Mouse (Mus musculus) liver, adult 2 months (tissue): Measurements from ENCODE around the gene Bnipl. TPM values are rescaled to one million over a fixed set of nuclear protein-coding genes. Genes with fewer than 3 reads are reported as not detected.

Experiments used
- DNase-seq: peaks from one replicate; pipeline ENCODE4 v3.0.0-alpha.2; 2011; ENCODE audit warnings: low read depth, low spot score; ENCODE audit errors: extremely low read depth
- H3K27ac ChIP-seq: fragments of 200-500 bp; replicated peaks from 2 replicates; pipeline ENCODE4 v1.5.1; 2012; ENCODE audit warnings: low read depth, mild to moderate bottlenecking, control low read depth, inconsistent platforms, low read length; ENCODE audit not compliant: insufficient read depth
- H3K27me3 ChIP-seq: fragments of 200-500 bp; 2 replicates; pipeline ENCODE4 v1.6.1; 2012; ENCODE audit warnings: mild to moderate bottlenecking, moderate library complexity, low read length, inconsistent platforms; ENCODE audit not compliant: control insufficient read depth, insufficient read depth
- H3K36me3 ChIP-seq: fragments of 200-500 bp; 2 replicates; pipeline ENCODE4 v1.6.1; 2012; ENCODE audit warnings: low read length, inconsistent platforms; ENCODE audit not compliant: control insufficient read depth, insufficient read depth
- H3K4me1 ChIP-seq: fragments of 200-500 bp; 2 replicates; pipeline ENCODE4 v1.6.1; 2011; ENCODE audit warnings: low read length; ENCODE audit not compliant: control insufficient read depth, insufficient read depth
- H3K4me3 ChIP-seq: fragments of 200-500 bp; 2 replicates; pipeline ENCODE4 v1.5.1; 2011; ENCODE audit warnings: low read depth, mild to moderate bottlenecking, control low read depth, low read length, moderate library complexity; ENCODE audit not compliant: insufficient read depth
- H3K79me2 ChIP-seq: fragments of 200-500 bp; 2 replicates; pipeline ENCODE4 v1.6.1; 2012; ENCODE audit warnings: inconsistent platforms, mild to moderate bottlenecking, low read length, moderate library complexity; ENCODE audit not compliant: control insufficient read depth, insufficient read depth
- H3K9ac ChIP-seq: fragments of 200-500 bp; 2 replicates; pipeline ENCODE4 v1.6.1; 2012; ENCODE audit warnings: low read depth, mild to moderate bottlenecking, control low read depth, inconsistent platforms, low read length
- CTCF ChIP-seq: fragments of 200-500 bp; IDR thresholded peaks from 2 replicates; pipeline ENCODE4 v1.5.1; 2011; ENCODE audit warnings: low read depth, low read length, control low read depth
- POLR2A ChIP-seq: fragments of 200-500 bp; IDR thresholded peaks from 2 replicates; pipeline ENCODE4 v1.6.1; 2011; ENCODE audit warnings: low read length, control low read depth; ENCODE audit not compliant: insufficient read depth; ENCODE audit errors: extremely low read depth
- WGBS: fragments of 180-500 bp; shearing (Covaris S2); methylation state at CpG from one replicate; pipeline ENCODE4 v1.1.7; 2018; 5-methylcytosine and 5-hydroxymethylcytosine counted together
- polyA plus RNA-seq: library from polyadenylated mRNA; depleted of rRNA; stranded (reverse); fragments of >200 nt; gene quantifications from 2 replicates; pipeline ENCODE4 v1.2.3, GENCODE M21; 2012
- total RNA-seq: library from RNA; depleted of rRNA; stranded (reverse); fragments of >200 nt; gene quantifications from 2 replicates; pipeline ENCODE4 v1.2.3, GENCODE M21; 2014

The Bnipl gene
- total and polyA plus RNA-seq, 2 experiments: 0.16 TPM; not detected in 1

DNA sequence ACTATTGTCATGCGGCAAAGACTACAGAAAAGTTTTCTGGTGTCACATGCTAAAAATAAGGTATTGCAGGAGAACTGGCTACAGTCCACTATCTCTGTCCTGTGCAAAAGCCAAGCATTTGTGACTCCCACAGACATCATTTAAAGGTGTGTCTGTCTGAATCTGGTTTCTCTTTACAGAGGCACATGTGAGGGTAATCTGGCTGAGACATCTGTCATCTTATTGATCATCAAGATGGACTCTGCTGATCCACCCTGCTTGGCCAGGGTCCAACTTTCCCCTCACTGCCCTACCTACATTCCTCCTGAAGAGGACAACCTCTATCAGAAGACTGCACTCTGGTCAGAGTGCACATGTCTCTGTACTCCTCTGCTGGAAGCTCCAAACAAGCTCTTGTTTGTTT, 26.2 kb upstream of the Bnipl start:
- Histone ChIP-seq H3K27ac (peak overlapping the region; percentile 64), H3K79me2 (peaks cover 13% of the 10 kb centered on the region; the same call in 1 of the 2 replicates), H3K9ac (no peak overlapping the region), H3K27me3 (no peaks in the 10 kb centered on the region), H3K4me3 (no peak overlapping the region), H3K4me1 (peaks cover 17% of the 10 kb centered on the region), H3K36me3 (no peaks in the 10 kb centered on the region)
- WGBS: 25% methylated on average over 1 of the region's 1 CpGs
- no peak for TF ChIP-seq POLR2A
- no peak for TF ChIP-seq CTCF
- peak; percentile 83 for DNase-seq

DNA sequence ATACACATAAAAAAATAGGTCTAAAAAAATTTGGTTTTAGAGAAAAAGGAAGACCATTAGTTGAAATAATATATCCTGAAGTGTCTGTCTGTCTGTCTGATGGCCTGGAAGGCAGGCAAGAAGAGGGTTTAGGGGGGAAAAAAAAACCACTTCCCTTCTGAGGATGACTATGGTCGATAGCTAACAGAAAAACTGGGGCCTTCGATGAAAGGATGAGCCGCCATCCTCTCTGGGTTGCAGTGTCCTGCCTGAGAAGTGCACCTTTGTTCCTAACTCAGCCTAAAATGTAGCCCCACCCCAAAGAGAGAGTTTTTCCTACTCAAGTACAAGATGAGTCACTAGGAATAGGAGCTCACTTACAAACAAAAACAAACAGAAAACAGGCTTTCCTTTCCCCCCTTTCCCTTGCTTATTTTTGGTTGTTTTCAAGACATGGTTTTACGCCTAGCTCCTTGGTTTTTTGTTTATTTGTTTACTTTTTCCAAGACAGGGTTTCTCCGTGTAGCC, 25.5 kb upstream of the Bnipl start:
- H3K9ac ChIP-seq: no peak overlapping the region
- no peaks in the 10 kb centered on the region for H3K27me3 ChIP-seq
- H3K27ac ChIP-seq: peak overlapping the region; percentile 18; the same call in 1 of the 2 replicates
- H3K79me2 ChIP-seq: peaks cover 13% of the 10 kb centered on the region; the same call in 1 of the 2 replicates
- TF ChIP-seq CTCF (no peak), POLR2A (no peak)
- H3K4me3 ChIP-seq: no peak overlapping the region
- H3K36me3 ChIP-seq: no peaks in the 10 kb centered on the region
- 76% methylated on average over 5 of the region's 5 CpGs for WGBS
- DNase-seq: no peak
- H3K4me1 ChIP-seq: peaks cover 17% of the 10 kb centered on the region

DNA sequence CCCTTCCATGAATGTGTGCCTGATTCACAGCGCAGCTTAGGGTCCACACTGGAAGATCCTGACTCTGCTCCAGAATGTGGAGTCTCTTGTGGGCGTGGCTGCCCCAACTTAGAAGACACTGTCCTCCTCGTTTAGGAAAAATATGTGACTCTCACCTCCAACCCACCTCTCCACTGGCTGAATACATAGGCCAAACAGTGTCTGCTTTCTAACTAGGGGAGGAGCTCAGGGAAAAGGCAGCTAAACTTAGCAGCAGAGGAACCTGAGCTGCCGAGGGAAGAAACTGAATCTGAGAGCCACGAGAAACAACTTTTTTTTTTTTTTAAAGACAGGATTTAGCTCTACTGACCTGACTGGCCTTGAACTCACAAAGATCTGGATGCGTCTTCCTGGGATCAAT, 24.2 kb upstream of the Bnipl start:
- no peaks in the 10 kb centered on the region for H3K36me3 ChIP-seq
- H3K27ac ChIP-seq: no peak overlapping the region
- peaks cover 13% of the 10 kb centered on the region; the same call in 1 of the 2 replicates for H3K79me2 ChIP-seq
- no peak overlapping the region for H3K9ac ChIP-seq
- peaks cover 17% of the 10 kb centered on the region for H3K4me1 ChIP-seq
- H3K27me3 ChIP-seq: no peaks in the 10 kb centered on the region
- DNase-seq: no peak
- TF ChIP-seq CTCF (no peak), POLR2A (no peak)
- no peak overlapping the region for H3K4me3 ChIP-seq
- WGBS: 72% methylated on average over 6 of the region's 6 CpGs

DNA sequence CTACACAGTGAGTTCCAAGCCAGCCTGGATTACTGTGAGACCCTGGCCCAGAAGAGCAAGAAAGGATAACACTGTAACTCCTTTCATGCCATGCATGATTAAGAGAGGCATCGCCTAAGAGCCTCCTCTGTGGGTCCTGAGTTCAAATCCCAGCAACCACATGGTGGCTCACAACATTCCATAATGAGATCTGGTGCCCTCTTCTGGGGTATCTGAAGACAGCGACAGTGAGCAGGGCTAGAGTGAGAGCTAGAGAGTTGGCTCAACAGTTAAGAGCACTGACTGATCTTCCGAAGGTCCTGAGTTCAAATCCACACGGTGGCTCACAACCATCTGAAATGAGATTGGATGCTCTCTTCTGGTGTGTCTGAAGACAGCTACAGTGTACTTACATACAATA, 23.5 kb upstream of the Bnipl start:
- no peak for DNase-seq
- no peak overlapping the region for H3K9ac ChIP-seq
- no peak overlapping the region for H3K27ac ChIP-seq
- no peak for TF ChIP-seq CTCF
- TF ChIP-seq POLR2A: no peak
- H3K79me2 ChIP-seq: peaks cover 13% of the 10 kb centered on the region; the same call in 1 of the 2 replicates
- no peaks in the 10 kb centered on the region for H3K27me3 ChIP-seq
- no peaks in the 10 kb centered on the region for H3K36me3 ChIP-seq
- peaks cover 15% of the 10 kb centered on the region for H3K4me1 ChIP-seq
- H3K4me3 ChIP-seq: no peak overlapping the region
- 96% methylated on average over 4 of the region's 4 CpGs for WGBS

DNA sequence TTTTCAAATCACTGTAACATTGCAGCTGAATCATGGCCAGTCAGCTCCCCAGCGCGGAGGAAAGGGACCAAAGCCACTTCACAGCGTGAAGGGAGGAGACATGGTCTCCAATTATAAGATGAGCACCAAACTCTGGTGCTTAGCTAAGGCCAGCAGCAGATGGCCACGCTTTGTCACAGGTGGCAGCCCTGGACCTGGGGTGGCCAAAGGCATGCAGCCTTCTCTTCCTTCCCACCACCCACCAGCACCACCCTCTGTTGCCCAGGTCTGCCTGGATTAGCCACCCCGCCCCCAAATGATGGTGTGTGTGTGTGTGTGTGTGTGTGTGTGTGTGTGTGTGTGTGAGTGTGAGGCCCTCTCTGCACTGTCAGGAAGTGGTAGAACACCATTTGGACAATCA, 22.5 kb upstream of the Bnipl start:
- Histone ChIP-seq H3K4me3 (no peak overlapping the region), H3K27ac (no peak overlapping the region), H3K9ac (no peak overlapping the region), H3K4me1 (peaks cover 15% of the 10 kb centered on the region), H3K79me2 (peaks cover 11% of the 10 kb centered on the region; the same call in 1 of the 2 replicates), H3K27me3 (no peaks in the 10 kb centered on the region), H3K36me3 (no peaks in the 10 kb centered on the region)
- TF ChIP-seq POLR2A: no peak
- 92% methylated on average over 5 of the region's 5 CpGs for WGBS
- no peak for DNase-seq

DNA sequence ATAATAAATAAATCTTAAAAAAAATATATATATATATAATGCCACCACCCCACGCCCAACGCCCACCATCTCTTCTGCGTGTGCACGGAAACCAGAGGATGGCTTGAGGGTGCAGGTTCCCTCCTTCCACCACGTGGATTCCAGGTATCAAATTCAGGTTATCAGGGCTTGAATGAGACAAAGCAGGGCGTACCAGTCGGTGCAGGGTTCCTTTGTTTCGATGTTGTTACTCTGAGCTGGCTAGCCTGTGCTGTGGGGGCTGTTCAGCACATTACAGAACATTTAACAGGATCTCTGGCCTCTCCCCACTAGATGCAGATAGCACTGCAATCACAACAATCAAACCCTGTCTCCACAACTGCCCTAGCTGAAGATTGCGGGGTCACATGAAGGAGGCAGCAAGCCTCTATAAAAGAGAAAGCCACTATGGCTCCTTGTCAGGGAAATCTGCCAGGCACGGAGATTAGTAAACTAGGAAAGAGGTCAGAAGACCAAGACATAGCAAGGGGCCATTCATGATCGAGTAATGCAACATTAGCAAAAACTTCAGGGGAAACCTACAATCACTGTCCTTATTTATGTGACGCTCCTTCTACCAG, 19.9 kb upstream of the Bnipl start:
- H3K9ac ChIP-seq: no peak overlapping the region
- no peak overlapping the region for H3K27ac ChIP-seq
- DNase-seq: peak; percentile 56
- peaks cover 11% of the 10 kb centered on the region; the same call in 1 of the 2 replicates for H3K79me2 ChIP-seq
- H3K27me3 ChIP-seq: no peaks in the 10 kb centered on the region
- no peaks in the 10 kb centered on the region for H3K36me3 ChIP-seq
- H3K4me3 ChIP-seq: no peak overlapping the region
- H3K4me1 ChIP-seq: peaks cover 6% of the 10 kb centered on the region
- WGBS: 76% methylated on average over 12 of the region's 12 CpGs
- no peak for TF ChIP-seq CTCF
- TF ChIP-seq POLR2A: no peak
